Mouse (Mus musculus): Measurements from ENCODE around the gene Usp5.

Usp5 gene

DNA sequence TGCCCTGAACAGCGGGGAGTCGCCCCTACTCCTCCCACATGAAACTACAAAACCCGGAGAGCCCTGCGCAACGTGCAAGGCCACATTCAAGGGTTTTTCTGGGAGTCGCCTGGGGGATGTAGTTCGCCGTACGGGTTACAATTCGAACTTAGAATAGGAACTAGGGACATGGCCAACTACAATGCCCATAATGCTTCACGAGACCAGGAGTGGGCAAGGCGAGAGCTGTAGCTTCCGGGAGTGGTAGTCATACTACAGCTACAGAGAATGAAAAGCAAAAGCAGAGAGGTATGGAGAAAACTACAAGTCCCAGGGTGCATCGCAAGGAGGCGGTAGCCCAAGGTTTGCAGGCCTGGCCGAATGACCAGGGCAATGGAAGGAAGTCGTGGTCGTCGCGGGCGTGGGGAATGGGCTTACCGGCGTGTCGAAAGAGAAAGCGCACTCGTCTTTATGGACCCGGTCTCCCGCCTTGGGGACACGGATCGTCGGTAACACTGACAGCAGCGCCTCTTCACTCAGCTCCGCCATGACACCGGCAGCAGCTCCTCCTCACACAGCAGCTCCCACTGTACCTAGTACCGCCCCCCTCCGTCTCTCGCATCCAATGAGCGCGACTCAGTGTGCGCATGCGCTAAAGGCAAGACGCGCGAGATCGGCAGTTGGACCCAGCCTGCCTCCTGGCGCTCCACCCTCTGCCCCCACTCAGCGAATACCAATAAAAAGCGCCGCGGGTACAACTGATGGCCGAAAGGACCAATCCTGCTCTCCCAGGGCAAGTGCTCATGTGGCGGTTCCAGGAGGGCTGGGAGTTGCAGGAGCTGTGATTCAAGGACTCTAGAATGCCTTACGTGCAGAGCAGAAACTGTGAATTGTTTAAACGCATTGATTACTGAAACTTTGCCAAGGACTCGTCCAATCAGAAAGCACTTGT lies at the start of gene Usp5, which contains the start of gene Cdca3:
Gene Usp5, minus strand, starts transcription at position 617 of the 931 bp plus-strand sequence.
Gene Cdca3, plus strand, starts transcription at position 680 of the 931 bp plus-strand sequence.
- DNase-seq (ENCODE audit: low spot score) = peak; percentile 99

DNA sequence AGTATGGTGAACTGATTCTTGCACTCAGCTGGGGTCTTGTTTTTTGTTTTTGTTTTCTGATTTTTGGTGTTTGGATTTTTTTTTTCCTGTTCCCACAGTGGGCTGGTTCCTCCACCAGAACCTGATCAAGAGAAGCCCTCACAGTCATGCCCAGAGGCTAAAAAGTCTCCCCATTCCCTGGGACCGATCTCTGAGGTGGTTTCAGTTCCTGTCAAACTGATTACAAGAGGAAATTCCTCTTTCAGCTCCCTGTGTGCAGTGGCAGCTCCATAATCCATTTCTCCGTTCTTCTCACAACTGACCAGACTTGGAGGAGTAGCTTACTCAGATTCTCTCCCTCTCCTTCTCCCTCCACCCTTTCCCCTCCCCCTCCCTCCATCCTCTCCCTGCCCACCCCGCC lies 45.1 kb upstream of the Usp5 start:
- DNase-seq (ENCODE audit: low spot score) = no peak

DNA sequence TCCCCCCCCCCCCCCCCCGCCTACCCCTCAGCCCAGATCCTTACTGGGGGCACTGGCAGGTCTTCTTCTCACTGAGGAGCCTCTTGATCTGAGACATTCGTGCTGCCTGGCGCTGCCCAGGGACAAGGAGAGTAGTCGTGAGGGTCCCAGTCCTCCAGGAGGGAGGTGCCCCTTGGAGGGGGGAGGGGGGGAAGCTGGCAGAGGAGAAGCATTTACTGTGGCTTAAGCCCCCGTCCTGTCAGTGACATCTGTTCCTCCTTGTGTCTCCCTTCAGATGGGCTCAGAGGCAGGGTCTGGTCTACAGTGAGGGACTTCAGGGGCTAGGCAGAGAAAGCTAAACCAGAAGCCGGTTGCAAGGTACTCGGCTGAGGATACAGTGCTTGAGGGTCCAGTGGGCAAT lies 37.3 kb upstream of the Usp5 start:
- no peak for DNase-seq (ENCODE audit: low spot score)

DNA sequence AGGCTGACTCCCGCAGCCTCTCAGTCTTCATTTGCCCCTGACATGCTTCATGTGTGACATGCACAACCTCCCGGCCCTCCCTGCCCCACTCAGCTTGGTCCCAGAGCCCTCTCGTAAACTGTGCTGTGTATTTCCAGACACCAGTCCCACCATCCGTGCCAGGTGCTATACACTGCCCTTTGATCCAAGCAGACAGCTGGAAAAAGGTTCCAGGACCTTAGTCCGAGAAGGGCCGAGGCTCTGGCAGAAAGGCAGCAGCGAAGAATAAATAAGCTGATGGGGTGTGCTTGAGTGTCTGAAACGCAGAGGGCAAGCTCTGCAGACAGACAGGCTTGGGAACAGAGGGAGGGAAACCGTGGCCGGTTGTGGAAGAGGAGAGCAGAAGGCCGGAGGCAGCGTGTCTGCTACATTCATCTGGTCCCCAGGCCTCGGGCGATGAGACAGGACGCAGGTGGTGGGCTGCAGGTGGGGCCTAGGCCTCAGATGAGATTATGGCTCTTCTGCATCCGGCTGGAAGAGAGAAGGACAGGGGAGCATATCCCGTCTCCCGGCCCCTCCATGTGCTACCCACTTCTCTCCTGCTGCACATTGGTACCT lies 36.6 kb upstream of the Usp5 start:
- DNase-seq (ENCODE audit: low spot score) = no peak

DNA sequence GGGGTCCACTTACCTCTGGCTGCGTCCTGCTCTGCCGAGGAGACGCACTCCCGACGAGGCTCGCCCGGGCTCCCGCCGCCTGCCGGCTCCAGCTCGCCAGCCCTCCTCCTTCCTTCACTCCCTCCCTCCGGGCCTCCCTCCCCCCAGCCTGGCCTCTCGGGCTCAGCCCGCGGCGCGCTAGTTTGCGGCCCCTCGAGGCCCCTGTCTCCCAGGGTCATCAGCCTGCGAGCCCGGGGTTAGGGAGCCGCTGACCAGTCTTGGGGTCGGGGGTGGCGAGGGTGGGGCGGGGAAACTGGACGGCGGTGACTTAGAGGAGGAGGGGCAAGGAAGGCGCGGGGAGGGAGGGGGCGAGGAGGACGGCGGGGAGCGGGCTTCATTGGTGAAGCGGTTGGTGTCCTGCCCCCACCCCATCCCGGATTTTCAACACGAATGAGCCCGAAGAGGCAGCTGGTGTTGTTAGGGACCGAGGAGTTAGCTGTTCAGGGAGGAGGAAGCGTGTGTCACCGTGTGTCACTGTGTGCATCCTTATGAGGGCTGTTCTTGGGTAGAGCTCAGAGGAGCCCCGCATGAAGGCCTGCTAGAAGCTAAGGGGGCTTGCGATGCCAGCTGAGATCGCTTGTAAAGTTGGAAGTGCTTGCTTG lies 34.5 kb upstream of the Usp5 start, which contains the start of gene Gpr162:
Gene Gpr162, minus strand, starts transcription at position 326 of the 641 bp plus-strand sequence.
- DNase-seq (ENCODE audit: low spot score) = peak; percentile 76

DNA sequence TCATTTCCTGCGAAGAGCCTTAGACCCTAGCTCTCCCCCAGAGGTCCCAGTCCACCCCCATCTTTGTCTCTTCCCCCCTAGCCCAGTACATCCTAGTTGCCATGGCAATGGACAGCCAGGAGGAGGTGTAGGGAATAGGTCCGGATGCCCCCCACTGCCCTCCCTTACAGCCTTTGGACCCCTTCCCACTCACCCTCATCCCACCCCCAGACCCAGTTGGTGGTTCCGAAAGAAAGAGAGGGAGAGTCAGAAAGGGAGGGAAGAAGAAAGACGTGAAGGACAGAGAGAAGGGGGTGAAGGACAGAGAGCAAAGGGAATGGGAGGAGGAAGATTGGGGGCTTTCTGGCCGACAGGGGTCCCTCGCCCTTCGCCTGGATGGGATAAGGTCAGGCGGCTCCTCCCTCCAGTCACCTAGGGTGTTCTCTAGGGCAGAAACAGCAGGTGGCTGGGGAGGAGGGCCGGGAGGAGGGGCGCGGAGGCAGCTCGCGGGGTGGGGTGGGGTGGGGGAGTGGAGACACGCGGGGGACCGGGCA lies 33.9 kb upstream of the Usp5 start:
- no peak for DNase-seq (ENCODE audit: low spot score)

DNA sequence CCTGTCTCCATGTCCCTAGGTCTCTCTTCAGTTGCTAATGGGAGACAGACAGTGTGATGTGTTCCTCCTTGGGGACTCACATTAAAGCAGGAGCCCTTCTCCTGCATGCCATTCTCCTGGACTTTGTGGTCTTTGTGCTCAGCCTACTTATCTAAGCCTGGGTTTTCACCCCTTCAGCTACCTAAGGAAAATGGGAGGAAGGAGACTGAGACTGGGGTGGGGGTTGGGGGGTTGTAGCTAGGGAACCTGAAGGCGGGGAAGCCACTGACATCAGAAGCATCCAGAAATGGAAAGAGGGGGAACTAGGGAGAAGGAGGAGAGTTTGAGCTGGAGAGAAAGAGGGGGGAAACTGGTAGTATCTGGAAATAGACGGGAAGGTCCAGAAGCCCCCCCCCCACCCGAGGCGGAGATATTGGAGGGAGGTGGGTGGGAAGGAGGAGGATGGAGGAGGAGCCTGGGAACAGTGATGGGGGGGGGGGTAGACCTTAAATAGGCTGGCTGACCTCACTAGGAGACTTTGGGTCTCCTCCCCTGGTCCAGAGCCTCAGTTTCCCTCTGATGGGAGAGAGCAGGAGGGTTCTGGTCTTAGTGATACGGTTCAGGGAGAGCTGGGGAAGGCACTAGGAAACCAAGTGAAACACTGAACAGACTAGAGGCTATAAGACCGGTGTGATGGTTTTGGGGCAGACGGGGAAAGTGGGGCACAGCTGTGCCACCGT lies 33.3 kb upstream of the Usp5 start:
- no peak for DNase-seq (ENCODE audit: low spot score)

DNA sequence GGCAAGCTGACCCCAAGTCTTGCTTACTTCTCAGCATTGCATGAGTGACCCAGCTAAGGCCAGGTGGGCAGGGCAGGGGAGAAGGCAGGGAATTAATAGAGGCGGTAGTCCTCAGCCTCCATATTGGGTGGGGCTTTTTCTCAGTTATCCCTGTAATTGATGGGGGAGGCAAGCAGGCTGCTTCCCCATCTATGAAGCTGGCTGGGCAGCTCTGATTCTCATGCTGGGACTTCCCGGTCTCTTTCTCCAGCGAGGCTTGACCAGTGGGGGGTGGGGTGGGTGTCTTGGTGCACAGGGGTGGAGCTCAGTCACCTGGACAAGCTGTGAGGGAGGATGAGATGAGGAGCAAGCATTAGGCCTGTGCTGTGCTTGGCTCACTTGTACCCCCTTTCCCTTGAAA lies 32.5 kb upstream of the Usp5 start:
- DNase-seq (ENCODE audit: low spot score) = no peak

DNA sequence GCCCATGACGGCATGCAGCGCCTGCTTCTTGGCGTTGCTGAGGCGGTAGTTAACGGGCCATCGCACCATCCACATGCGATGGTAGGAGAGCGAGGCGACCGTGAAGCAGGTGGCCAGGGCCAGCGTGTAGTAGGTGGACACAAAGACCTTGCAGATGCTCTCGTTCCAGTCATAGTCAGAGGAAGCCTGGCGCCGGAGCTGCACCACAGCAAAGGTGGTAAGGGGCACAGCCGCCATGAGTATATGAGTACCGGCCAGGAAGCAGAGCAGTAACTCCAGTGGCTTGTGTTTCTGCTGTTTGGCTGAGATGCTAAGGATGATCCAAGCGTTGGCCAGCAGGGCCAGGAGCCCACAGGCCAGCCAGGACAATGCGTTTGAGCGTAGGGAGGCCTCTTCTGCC lies 32.0 kb upstream of the Usp5 start:
- no peak for DNase-seq (ENCODE audit: low spot score)

DNA sequence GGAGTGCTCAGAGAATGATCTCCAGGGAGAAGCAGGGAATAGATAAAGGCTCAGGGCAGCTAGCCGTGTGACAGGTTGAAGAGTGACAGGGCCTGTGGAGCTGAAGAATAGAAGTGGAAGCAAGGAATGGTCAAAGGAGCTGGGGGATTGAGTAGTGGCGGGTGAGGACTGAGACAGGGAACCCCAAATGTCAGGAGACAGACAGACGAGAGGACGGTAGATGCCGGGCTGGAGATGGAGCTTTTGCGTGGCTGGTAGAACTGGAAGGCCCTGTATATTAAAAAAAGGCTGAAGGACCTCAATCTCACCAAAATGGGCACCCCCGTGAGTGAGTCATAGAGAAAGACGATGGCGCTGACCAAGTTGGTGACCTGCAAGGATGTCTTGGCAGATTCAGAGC lies 31.2 kb upstream of the Usp5 start:
- DNase-seq (ENCODE audit: low spot score) = no peak

DNA sequence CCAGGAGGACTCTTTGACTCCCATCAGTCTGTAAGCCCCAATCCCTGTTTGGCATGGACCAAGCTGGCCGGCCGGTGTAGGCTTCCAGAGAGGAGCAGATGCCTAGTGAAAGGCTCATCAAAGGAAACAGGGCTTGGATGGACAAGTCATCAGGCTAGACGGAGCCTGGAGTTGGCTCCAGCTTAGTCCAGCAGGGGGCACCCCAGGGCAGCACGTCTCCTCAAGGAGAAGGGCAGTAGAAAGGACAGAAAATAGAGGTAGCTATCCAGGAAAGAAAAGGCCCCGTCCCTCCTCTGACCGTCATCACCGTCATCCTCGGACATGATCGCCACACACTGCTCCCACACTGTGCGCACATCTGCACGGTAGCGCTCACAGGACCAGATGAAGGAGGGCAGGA lies 30.4 kb upstream of the Usp5 start:
- DNase-seq (ENCODE audit: low spot score) = peak; percentile 90

DNA sequence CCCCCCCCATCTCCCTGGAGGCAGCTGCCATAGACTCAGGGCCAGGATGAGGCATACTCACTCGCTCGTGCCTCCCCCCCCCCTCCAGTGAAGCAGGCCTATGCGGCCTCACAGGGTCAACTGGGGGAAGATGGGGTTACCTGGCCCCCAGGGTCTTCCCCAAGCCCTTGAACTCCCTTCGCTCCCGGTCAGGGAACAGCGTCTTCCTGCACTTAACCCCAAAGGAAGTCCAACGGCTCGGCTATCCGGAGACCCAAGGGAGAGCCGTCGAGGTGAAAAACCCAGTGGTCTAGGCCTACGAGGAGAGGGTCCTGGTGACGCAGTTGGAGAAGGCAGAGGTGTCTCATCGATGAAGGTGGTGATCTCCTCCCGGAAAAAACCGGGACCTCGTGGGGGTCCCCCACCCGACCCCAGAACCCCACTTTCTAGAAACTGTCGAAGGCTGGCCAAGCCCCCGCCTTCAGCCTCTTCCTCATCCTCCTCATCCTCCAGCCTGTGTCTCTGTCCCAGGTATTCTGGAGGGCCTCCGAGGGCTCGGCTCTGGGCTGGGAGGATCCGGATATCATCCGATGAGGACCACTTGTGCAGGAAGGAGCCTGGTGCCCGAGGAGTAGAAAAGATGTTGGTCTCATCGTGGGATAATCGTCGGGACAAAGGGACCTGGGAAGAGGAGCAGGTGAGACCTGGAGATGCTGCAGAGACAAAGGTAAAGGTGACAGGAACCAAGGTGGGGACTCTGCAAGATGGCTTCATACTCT lies 29.5 kb upstream of the Usp5 start:
- DNase-seq (ENCODE audit: low spot score) = no peak

DNA sequence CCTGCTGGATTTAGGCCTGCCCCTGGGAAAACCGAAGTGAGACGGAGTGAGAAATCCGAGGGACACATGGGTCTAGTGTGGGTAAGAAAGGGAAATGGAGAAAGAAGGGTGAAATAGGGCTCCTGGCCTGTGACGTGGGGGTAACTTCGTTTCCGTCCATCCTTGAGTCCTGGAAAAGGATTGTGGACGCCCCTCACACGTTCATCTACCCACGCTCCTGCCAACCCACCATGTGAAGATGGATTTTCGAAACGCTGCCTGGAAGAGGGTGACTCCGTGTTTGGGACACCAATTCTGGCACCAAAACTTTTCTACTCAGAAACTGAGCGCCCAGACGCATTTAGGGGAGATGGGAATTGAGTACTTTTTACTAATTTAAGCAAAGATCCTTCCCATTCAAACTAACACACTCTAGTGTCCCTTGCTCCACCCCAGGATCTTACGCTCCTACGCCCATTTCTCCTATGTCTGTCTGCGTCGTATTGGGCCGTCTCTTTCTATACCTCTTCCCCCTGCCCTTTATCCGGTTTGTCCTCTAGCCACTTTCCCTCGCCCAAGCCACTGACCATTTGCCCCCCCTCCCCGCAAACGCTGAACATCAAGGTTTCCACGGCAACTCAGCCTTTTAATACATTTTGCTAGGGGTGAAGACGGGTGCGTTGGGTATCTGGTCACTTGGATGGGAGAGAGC lies 28.7 kb upstream of the Usp5 start:
- no peak for DNase-seq (ENCODE audit: low spot score)

DNA sequence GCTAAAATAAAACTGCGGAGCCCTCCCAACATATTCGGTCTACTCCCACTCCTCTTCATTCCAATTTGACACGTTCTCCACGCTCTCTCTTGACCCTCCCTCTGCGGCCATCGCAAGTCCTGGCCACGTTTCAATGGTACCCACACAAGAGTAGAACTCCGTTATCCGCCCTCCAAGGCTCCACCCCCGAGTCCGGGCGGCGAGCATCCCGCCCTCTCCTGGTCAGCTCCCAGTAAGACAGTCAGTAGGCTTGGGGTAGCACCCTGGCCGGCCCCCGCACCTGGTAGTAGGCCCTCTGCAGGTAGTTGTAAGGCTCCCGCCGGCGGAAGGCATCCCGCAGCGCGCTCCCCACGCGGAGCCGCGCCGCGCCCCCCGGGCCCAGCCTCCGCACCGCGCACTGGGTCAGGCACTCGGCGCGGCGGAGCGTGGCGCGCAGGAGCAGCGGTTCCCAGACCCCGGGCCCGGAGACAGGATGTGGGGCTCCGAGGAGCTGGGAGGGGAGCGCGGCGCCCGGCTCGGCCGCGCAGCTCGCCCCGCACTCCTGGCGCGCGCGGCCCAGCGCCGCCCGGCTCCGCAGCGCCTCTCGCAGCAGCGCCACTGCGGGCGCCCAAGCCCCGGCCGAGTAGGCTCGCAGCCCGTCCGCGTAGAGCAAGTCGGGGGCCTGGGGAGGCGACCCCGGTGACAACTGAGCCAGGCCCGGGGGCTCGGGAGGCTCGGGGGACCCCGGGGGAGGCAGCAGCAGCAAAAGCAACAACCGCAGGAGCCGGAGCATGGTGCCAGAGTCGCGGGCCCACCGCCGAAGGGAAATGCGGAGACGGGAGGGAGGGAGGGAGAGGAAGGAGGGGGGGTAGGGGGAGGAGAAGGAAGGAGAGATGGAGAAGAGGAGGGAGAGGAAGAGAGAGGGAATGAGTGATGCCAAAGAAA lies 27.9 kb upstream of the Usp5 start, which contains the start of gene P3h3:
Gene P3h3, minus strand, starts transcription at position 837 of the 924 bp plus-strand sequence.
- peak; percentile 89 for DNase-seq (ENCODE audit: low spot score)

DNA sequence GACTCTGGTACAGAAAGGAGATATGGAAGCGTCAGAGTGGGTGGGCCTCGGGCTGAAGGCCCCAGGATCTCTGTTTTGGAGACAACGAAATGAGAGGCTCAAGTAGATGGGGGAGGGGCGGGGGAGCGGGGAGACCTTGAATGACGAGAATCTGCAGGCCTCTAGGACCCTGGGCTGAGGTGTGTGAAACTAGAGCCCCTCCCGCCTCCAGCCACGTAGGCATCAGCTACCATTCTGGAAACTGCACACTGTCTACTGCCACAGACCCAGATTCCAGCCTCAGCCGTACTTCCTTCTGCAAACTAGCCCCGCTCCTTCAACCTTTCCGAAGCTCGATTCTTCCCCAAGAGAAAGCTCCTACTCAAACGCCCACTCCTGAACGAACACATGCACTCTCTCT lies 27.0 kb upstream of the Usp5 start:
- no peak for DNase-seq (ENCODE audit: low spot score)

DNA sequence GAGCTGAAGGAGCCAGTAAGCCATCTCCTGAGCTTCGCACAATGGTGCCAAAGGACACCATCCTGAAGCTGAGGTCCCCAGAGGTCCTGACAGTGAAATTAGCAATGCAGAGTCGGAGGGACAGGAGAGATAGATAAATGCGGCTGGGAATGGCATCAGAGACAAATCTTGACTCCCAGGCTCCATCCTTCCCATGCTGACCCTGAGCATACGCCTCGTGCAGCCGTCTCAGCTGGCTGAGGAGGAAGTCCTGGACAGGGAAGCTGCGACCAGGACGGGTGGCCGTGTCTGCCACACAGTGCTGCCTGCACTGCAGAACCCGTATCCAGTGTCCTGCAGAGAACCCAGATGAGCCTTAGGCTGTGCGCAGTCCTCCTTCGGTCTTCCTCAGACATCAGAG lies 25.4 kb upstream of the Usp5 start:
- DNase-seq (ENCODE audit: low spot score) = no peak

DNA sequence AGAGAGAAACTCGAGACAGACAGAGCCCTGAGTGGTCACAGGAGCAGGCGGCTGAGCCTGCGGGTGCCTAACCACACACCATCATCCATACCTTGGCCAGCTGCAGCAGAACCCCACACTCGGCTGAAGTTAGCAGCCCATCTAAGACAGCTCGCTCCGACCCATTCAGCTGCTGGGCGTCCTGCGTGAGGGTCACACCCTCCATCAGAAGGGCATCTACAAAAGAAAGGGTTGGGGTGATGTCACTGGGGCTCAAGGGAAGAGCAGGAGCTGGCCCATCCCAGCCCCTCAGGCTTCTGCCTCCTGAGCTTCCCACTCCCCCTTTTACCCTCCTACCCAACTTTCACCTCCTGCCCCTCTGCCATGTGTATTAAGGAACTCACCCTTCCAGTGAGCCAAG lies 21.3 kb upstream of the Usp5 start:
- DNase-seq (ENCODE audit: low spot score) = no peak

DNA sequence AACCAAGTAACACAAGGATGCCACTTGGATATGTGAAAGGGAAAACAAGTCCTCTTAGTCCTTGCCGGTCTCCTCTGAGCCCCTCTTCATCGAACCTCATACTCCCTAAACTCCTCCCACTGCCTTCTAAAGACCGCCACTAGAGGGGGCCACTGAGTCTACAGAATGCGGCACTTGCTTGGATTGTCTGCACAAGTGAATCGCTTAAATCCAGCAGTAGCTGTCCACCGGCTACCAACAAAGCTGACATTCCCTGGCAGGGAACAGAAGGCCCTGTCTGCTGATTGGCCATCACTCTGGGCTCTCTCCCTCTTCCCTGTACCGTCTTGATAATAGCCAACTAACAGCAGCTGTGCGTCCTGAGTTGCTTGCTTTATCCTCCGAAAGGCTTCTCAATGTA lies 18.0 kb upstream of the Usp5 start:
- DNase-seq (ENCODE audit: low spot score) = peak; percentile 89
